Mouse (Mus musculus) thymus, postnatal 0 days (tissue): ENCODE results near the gene Castor1. TPM values are rescaled to one million over a fixed set of nuclear protein-coding genes. Genes with fewer than 3 reads are reported as not detected.

Experiments
- DNase-seq: peaks from one replicate; pipeline ENCODE4 v3.0.0-alpha.2; 2015; ENCODE audit warnings: low spot score
- polyA plus RNA-seq: library from polyadenylated mRNA; unstranded; fragments of >200 nt; fragmentation: Nextera tagmentation; extraction: Ambion mirVana; gene quantifications from 2 replicates; pipeline ENCODE4 v1.2.1, GENCODE M21; 2015

The Castor1 gene
- polyA plus RNA-seq, 1 experiment from 2014 or later, result 37.9 TPM

DNA sequence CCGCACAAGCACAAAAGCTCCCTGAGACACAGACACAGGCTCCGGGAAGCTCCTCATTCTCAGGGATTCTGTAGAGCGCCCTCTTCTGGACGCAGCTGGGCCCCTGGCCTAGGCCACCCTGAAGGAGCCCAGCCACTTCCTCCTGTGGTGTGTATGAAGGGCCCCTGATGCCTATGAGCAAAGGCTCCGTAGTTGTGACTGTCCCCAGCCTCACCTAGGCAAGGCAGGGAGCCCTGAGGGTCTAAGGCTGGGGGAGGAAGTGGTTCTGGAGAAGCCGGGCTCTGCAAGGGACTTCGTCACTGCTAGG is 43.1 kb downstream of the Castor1 start:
- peak; percentile 85 for DNase-seq

- DNase-seq, result peak; percentile 57
These were observed 43.9 kb downstream of the Castor1 start for GRCm38 (mm10) chr11:4261969-4262368.

DNA sequence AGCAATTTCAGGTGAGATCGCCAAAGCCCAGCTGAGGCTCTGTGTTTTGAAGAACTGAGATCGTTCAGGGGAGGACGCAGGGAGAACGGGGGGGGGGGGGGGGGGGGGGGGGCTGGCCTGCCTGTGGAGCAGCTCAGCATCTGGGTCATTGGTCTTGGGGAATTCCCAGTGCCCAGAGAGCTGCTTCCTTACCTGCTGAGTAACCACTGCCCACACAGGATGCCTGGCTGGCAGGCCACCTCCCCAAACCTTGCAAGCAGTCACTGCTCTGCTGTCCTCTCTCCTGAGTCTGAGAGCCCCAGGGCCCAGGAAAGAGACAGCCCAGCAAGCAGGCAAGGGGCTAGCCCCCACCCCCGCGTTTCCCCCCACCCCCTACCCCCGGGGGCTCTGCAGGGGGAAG is 44.8 kb downstream of the Castor1 start:
- DNase-seq, result no peak

- DNase-seq, result no peak
These were observed 45.3 kb downstream of the Castor1 start for GRCm38 (mm10) chr11:4263296-4263695.

DNA sequence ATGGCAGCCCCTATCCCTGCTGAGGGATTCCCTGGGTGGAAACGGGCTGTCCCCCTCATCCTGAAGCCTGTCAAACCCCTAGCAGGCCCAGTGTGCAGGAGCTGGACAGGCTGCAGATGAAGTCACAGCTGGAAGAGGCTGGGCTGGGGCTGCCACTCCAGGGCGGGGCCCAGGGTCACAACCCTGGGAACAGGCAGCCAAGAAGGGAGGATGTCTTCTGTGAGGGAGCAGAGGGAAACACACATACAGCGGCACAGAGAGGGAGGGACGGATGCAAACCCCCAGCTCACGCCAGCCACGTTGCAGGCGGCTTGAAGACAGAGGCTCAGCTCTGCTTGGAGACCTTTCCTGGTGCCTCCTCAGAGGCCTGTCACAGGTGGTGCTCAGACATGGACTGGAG is 46.0 kb downstream of the Castor1 start:
- no peak for DNase-seq

DNA sequence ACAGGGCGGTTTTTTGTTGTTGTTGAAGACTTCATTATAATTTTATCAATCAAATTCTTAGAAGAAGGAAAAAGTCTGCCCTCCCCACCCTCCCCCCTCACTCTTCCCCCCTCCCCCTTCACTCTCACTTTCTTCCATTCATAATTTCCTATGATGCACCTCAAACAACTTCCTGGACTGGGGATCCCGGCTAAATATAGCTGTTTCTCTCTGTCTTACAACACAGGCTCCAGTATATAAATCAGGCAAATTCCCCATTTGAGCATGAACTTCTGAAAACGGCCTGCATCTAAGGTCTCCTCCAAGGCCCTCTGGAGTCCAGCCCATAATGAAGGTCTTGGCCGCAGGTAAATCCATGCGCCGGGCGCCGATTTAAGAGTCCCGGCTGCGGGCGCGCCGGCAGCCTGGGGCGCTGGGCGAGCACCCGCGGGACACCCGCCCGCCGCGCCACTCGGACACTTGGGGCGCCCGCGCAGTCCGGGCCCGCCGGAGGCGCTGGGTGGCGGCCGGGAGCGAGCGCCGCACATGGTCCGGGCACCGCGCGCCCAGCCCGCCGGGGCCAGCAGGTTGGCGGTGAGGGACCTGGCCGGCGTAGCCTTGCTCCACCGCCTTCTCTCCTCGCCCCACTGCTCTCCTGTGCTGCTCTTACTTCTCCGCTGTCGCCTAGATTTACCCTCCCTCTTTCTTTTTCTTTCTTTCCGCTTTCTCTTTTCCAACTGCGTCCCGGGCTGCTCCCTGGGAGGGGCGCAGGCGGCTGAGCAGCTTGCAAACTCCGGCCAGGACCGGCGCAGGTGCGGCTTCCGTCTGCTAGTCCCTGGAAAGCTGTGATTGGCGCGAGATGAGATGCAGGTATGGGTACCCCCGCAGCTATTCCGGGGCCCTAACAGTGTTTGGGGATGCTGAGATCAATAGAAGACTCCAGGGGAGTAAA is 48.5 kb downstream of the Castor1 start:
- no peak for DNase-seq

GRCm38 (mm10) chr11:4267202-4267578 is 49.2 kb downstream of the Castor1 start:
- DNase-seq, result no peak

- DNase-seq, result peak; percentile 54
These were observed 50.5 kb downstream of the Castor1 start for GRCm38 (mm10) chr11:4268500-4268899.

DNA sequence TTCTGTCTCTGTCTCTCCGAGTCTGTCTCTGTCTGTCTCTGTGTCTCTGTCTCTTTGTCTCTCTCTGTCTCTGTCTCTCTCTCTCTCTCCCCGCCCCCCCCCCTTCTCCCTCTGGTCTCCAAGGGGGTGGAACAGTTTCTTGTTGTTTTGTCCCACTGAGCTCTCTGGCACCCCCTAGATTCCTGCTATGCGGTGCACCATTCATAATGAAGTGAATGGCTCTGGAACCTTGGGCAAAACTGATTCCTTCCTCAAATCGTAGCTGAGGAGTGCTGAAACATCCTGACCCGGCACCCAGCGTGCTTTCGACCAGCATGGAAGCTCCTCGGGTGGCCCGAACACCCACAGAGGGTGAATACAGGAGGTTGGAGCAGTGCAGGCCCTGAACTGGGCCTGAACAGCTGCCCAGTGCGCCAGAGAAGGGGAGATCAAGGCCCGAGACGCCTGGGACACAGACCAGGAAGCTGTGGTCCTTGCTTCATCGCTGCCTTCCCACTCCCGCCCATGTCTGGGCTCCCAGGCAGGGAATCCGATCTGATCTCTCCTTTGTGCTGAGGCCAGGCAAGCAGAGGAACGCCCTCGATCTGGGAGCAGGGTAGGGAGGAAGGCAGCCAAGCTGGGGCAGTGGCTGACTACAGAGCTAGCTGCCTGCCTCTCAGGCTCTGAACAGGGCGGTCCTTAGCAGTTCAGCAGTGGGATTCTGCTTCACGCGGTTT is 52.9 kb downstream of the Castor1 start:
- DNase-seq, result no peak

DNA sequence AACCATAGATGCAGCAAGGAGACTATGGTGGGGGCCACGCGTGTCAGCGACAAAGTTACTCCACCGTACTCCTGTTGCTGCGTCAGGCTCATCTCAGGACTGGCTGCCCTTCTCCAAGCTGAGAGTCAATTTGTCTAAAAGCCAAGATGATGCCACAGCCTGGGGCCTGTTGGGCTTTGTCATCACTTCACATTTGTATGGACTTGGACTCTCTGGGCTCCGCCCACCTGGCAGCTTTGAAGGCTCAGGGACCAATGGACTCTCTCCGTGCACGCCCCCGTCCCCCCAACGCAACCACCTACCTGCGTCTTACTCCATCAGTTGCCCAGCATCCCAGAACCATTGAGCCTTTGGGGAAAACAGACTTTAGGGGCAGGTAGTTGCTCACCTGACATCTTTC is 53.5 kb downstream of the Castor1 start:
- no peak for DNase-seq

Other genes with a start within 250 kb of the Castor1 start
- 0.10 TPM in 1 of 2 replicates, not detected in the other for gene 4930556J24Rik, start 241.4 kb upstream of the Castor1 start, polyA plus RNA-seq
- 0.17 and 0.39 TPM in 2 replicates for gene Gal3st1, start 234.6 kb upstream of the Castor1 start, polyA plus RNA-seq
- 0.08 and 0.27 TPM in 2 replicates for gene Sec14l4, start 186.8 kb upstream of the Castor1 start, polyA plus RNA-seq
- 0.64 and 0.91 TPM in 2 replicates for gene Sec14l3, start 153.4 kb upstream of the Castor1 start, polyA plus RNA-seq
- gene Mtfp1, start 122.8 kb upstream of the Castor1 start, polyA plus RNA-seq, result 4.1 and 5.3 TPM in 2 replicates
- 0.30 and 0.54 TPM in 2 replicates for gene Sec14l2, start 94.8 kb upstream of the Castor1 start, polyA plus RNA-seq
- gene Rnf215, start 83.0 kb upstream of the Castor1 start, polyA plus RNA-seq, result 18.9 and 19.6 TPM in 2 replicates
- gene Ccdc157, start 57.9 kb upstream of the Castor1 start, polyA plus RNA-seq, result 2.0 and 2.2 TPM in 2 replicates
- gene Sf3a1, start 57.9 kb upstream of the Castor1 start, polyA plus RNA-seq, result 35.4 and 42.0 TPM in 2 replicates
- 50.1 and 58.2 TPM in 2 replicates for gene Tbc1d10a, start 31.4 kb upstream of the Castor1 start, polyA plus RNA-seq
- 2.1 and 2.6 TPM in 2 replicates for gene Osm, start 18.2 kb downstream of the Castor1 start, polyA plus RNA-seq
- 0.49 and 0.65 TPM in 2 replicates for gene Lif, start 39.3 kb downstream of the Castor1 start, polyA plus RNA-seq
- 1.8 and 2.1 TPM in 2 replicates for gene Hormad2, start 222.9 kb downstream of the Castor1 start, polyA plus RNA-seq